Mouse (Mus musculus) thymus, adult 2 months (tissue): Measurements from ENCODE around the gene Atrn. TPM values are rescaled to one million over a fixed set of nuclear protein-coding genes. Genes with fewer than 3 reads are reported as not detected.

Source experiments
- DNase-seq: peaks from one replicate; pipeline ENCODE4 v3.0.0; 2021
- H3K27ac ChIP-seq: fragments of 200-500 bp; 2 replicates; pipeline ENCODE4 v1.5.1; 2012; ENCODE audit warnings: low read length, control low read depth; ENCODE audit not compliant: control insufficient read depth, insufficient read depth
- H3K27me3 ChIP-seq: fragments of 200-500 bp; 2 replicates; pipeline ENCODE4 v1.6.1; 2012; ENCODE audit warnings: mild to moderate bottlenecking, low read length, moderate library complexity, mixed read lengths; ENCODE audit not compliant: control insufficient read depth, insufficient read depth
- H3K36me3 ChIP-seq: fragments of 200-500 bp; 2 replicates; pipeline ENCODE4 v1.6.1; 2012; ENCODE audit warnings: mild to moderate bottlenecking, low read length, moderate library complexity; ENCODE audit not compliant: control insufficient read depth, insufficient read depth
- H3K4me1 ChIP-seq: fragments of 200-500 bp; replicated peaks from 2 replicates; pipeline ENCODE4 v1.6.1; 2012; ENCODE audit warnings: low read length; ENCODE audit not compliant: control insufficient read depth, insufficient read depth
- H3K4me3 ChIP-seq: fragments of 200-500 bp; 2 replicates; pipeline ENCODE4 v1.5.1; 2012; ENCODE audit warnings: mild to moderate bottlenecking, low read length, control low read depth, moderate library complexity; ENCODE audit not compliant: control insufficient read depth, insufficient read depth
- CTCF ChIP-seq: fragments of 200-500 bp; IDR thresholded peaks from 2 replicates; pipeline ENCODE4 v1.5.1; 2012; ENCODE audit warnings: mild to moderate bottlenecking, control low read depth, low read length, moderate library complexity, borderline replicate concordance; ENCODE audit not compliant: control insufficient read depth, poor library complexity, insufficient read depth; ENCODE audit errors: extremely low read depth
- POLR2A ChIP-seq: fragments of 200-500 bp; IDR thresholded peaks from 2 replicates; pipeline ENCODE4 v1.6.1; 2012; ENCODE audit warnings: mild to moderate bottlenecking, low read length, control low read depth, moderate library complexity; ENCODE audit not compliant: control insufficient read depth, poor library complexity, insufficient read depth; ENCODE audit errors: extremely low read depth
- WGBS: fragments of 180-500 bp; shearing (Covaris S2); methylation state at CpG from one replicate; pipeline ENCODE4 v1.1.7; 2018; 5-methylcytosine and 5-hydroxymethylcytosine counted together
- polyA plus RNA-seq: library from polyadenylated mRNA; depleted of rRNA; stranded (reverse); fragments of >200 nt; gene quantifications from 2 replicates; pipeline ENCODE4 v1.2.3, GENCODE M21; 2012

The Atrn gene
- polyA plus RNA-seq, 1 experiment = 14.2 TPM

- TF ChIP-seq POLR2A = no peak
- TF ChIP-seq CTCF = no peak
- Histone ChIP-seq H3K27ac (no peak overlapping the region), H3K4me3 (no peak overlapping the region), H3K27me3 (no peaks in the 10 kb centered on the region; the same call in 1 of the 2 replicates), H3K36me3 (no peaks in the 10 kb centered on the region), H3K4me1 (0 out of 2 replicates have a peak, but pooled peaks cover 8% of the 10 kb centered on the region)
- DNase-seq = no peak
- WGBS = 44% methylated on average over 7 of the region's 7 CpGs
Measured at GRCm38 (mm10) chr2:131044354-131044852, 138.1 kb downstream of the Atrn start.

- DNase-seq = no peak
Measured at GRCm38 (mm10) chr2:131044989-131045720, 138.9 kb downstream of the Atrn start.

GRCm38 (mm10) chr2:131046025-131046424, 139.7 kb downstream of the Atrn start:
- DNase-seq = no peak
- Histone ChIP-seq H3K4me1 (0 out of 2 replicates have a peak, but pooled peaks cover 6% of the 10 kb centered on the region), H3K36me3 (no peaks in the 10 kb centered on the region), H3K27me3 (no peaks in the 10 kb centered on the region; the same call in 1 of the 2 replicates), H3K4me3 (no peak overlapping the region), H3K27ac (no peak overlapping the region)
- WGBS = 91% methylated on average over 2 of the region's 2 CpGs
- TF ChIP-seq POLR2A (no peak), CTCF (no peak)

More at GRCm38 (mm10) chr2:131044989-131045720, 138.9 kb downstream of the Atrn start:
- no peaks in the 10 kb centered on the region for H3K36me3 ChIP-seq
- H3K27ac ChIP-seq = no peak overlapping the region
- TF ChIP-seq CTCF = no peak
- TF ChIP-seq POLR2A = no peak
- 0 out of 2 replicates have a peak, but pooled peaks cover 8% of the 10 kb centered on the region for H3K4me1 ChIP-seq
- 95% methylated on average over 9 of the region's 9 CpGs for WGBS
- no peak overlapping the region for H3K4me3 ChIP-seq
- H3K27me3 ChIP-seq = no peaks in the 10 kb centered on the region; the same call in 1 of the 2 replicates

- WGBS = 86% methylated on average over 5 of the region's 5 CpGs
- no peak overlapping the region for H3K4me3 ChIP-seq
- TF ChIP-seq POLR2A (no peak), CTCF (no peak)
- peaks cover 15% of the 10 kb centered on the region for H3K27me3 ChIP-seq
- peaks cover 9% of the 10 kb centered on the region; the same call in 1 of the 2 replicates for H3K4me1 ChIP-seq
- no peak for DNase-seq
- no peaks in the 10 kb centered on the region for H3K36me3 ChIP-seq
- no peak overlapping the region for H3K27ac ChIP-seq
Measured at GRCm38 (mm10) chr2:131052043-131052442, 145.7 kb downstream of the Atrn start.

- H3K4me1 ChIP-seq = peaks cover 9% of the 10 kb centered on the region; the same call in 1 of the 2 replicates
- no peaks in the 10 kb centered on the region for H3K36me3 ChIP-seq
- no peak for DNase-seq
- H3K27me3 ChIP-seq = peaks cover 15% of the 10 kb centered on the region
- WGBS = 69% methylated on average over 6 of the region's 6 CpGs
- TF ChIP-seq CTCF (no peak), POLR2A (no peak)
- no peak overlapping the region for H3K27ac ChIP-seq
- H3K4me3 ChIP-seq = no peak overlapping the region
Measured at GRCm38 (mm10) chr2:131052862-131053418, 146.6 kb downstream of the Atrn start.

- H3K4me3 ChIP-seq = no peak overlapping the region
- WGBS = 3% methylated on average over 45 of the region's 45 CpGs
- no peaks in the 10 kb centered on the region for H3K36me3 ChIP-seq
- peaks cover 9% of the 10 kb centered on the region; the same call in 1 of the 2 replicates for H3K4me1 ChIP-seq
- no peak overlapping the region for H3K27ac ChIP-seq
- no peak for TF ChIP-seq CTCF
- TF ChIP-seq POLR2A = no peak
- H3K27me3 ChIP-seq = peaks cover 15% of the 10 kb centered on the region
- peak; percentile 19 for DNase-seq
Measured at GRCm38 (mm10) chr2:131053851-131054645, 147.8 kb downstream of the Atrn start.
